Mouse (Mus musculus) E14TG2a.4 (cell line): ENCODE results near the gene Gm19684.
"Not testable (repeated sequence)": the region's sequence is repeated elsewhere in the genome, so short reads cannot be mapped to it uniquely, and the experiment has no call there.

Experiments used
- CTCF ChIP-seq: conservative IDR thresholded peaks from 2 replicates; pipeline ENCODE4 v1.5.1; 2014; ENCODE audit warnings: low read length
- NANOG ChIP-seq: IDR thresholded peaks from 2 replicates; pipeline ENCODE4 v1.6.1; 2014; ENCODE audit warnings: borderline replicate concordance, low read length, mixed read lengths
- POU5F1 ChIP-seq: IDR thresholded peaks from 2 replicates; pipeline ENCODE4 v1.6.1; 2014; ENCODE audit warnings: low read length, borderline replicate concordance

- TF ChIP-seq CTCF, NANOG, POU5F1: not testable (repeated sequence)
These were observed 10.0 kb upstream of the Gm19684 start for GRCm38 (mm10) chr17:36111510-36111868.
